Mouse (Mus musculus) regulatory T cell (primary cell): ENCODE data around the gene Ccdc136.

Experiments used
- in situ Hi-C: fragments of 300-600 bp; cut with MboI, MseI; formaldehyde crosslinking; loops from one replicate; pipeline ENCODE4 v1.15.1; 2025; ENCODE audit warnings: high pct_unique_total_duplicates

Ccdc136 gene

GRCm38 (mm10) chr6:29435940-29436451 lies 39.9 kb downstream of the Ccdc136 start:
- in situ Hi-C loops = no loop called here

- in situ Hi-C loops = no loop called here
Measured at GRCm38 (mm10) chr6:29436461-29436934, 40.4 kb downstream of the Ccdc136 start.

- in situ Hi-C loops = no loop called here
Measured at GRCm38 (mm10) chr6:29439251-29439650, 43.1 kb downstream of the Ccdc136 start.

- in situ Hi-C loops = no loop called here
Measured at GRCm38 (mm10) chr6:29439789-29440188, 43.7 kb downstream of the Ccdc136 start.

- in situ Hi-C loops = loop anchor here (5.0 kb wide), 1 partner anchor 203 kb away; no protein-coding TSS in a partner anchor
Measured at GRCm38 (mm10) chr6:29444773-29445172, 48.7 kb downstream of the Ccdc136 start.

- in situ Hi-C loops = loop anchor here (5.0 kb wide), 1 partner anchor 202 kb away; no protein-coding TSS in a partner anchor
Measured at GRCm38 (mm10) chr6:29445354-29445753, 49.2 kb downstream of the Ccdc136 start.

- in situ Hi-C loops = loop anchor here (5.0 kb wide), 1 partner anchor 197 kb away; no protein-coding TSS in a partner anchor
Measured at GRCm38 (mm10) chr6:29449858-29450257, 53.7 kb downstream of the Ccdc136 start.

GRCm38 (mm10) chr6:29450667-29451066 lies 54.6 kb downstream of the Ccdc136 start:
- in situ Hi-C loops = no loop called here

- in situ Hi-C loops = no loop called here
Measured at GRCm38 (mm10) chr6:29461502-29461901, 65.4 kb downstream of the Ccdc136 start.

GRCm38 (mm10) chr6:29463388-29463787 lies 67.3 kb downstream of the Ccdc136 start:
- in situ Hi-C loops = no loop called here

GRCm38 (mm10) chr6:29467583-29468354 lies 71.7 kb downstream of the Ccdc136 start, which contains the start of gene Atp6v1f:
Gene Atp6v1f (plus strand): TSS chr6:29467718.
- in situ Hi-C loops = no loop called here

GRCm38 (mm10) chr6:29468851-29469250 lies 72.7 kb downstream of the Ccdc136 start:
- in situ Hi-C loops = no loop called here

GRCm38 (mm10) chr6:29471137-29471536 lies 75.0 kb downstream of the Ccdc136 start, which contains the start of gene Atp6v1fnb:
Gene Atp6v1fnb (plus strand): TSS chr6:29471437.
- in situ Hi-C loops = no loop called here

GRCm38 (mm10) chr6:29473941-29474691 lies 78.0 kb downstream of the Ccdc136 start:
- in situ Hi-C loops = no loop called here

- in situ Hi-C loops = no loop called here
Measured at GRCm38 (mm10) chr6:29474736-29475135, 78.6 kb downstream of the Ccdc136 start.
